34 mouse cellular contexts compared by ENCODE assay signal in genomic region chr6:113847092-113847491, GRCm38 (mm10).
"Had no signal": no experiment of that assay in that cellular context is flagged by ENCODE, and none has a peak within 500 bp of the region (broad histone marks: within the 10 kb centered on the region; RNA-seq: fewer than 3 reads in every experiment).

No protein-coding gene starts in this region.

- H3K9ac ChIP-seq: heart, embryonic 12.5 days; heart, embryonic 13.5 days; heart, embryonic 15.5 days; hindbrain, embryonic 12.5 days; hindbrain, embryonic 13.5 days; hindbrain, embryonic 14.5 days; hindbrain, embryonic 15.5 days; intestine, embryonic 15.5 days; kidney, embryonic 15.5 days had no signal

- H3K4me1 ChIP-seq: heart, embryonic 12.5 days; heart, embryonic 13.5 days; heart, embryonic 15.5 days; intestine, embryonic 15.5 days; kidney, embryonic 15.5 days had no signal

- H3K9me3 ChIP-seq: heart, embryonic 12.5 days; heart, embryonic 13.5 days; heart, embryonic 15.5 days; hindbrain, embryonic 10.5 days; hindbrain, embryonic 12.5 days; hindbrain, embryonic 13.5 days; hindbrain, embryonic 15.5 days; intestine, embryonic 15.5 days; kidney, embryonic 15.5 days had no signal

- H3K4me3 ChIP-seq: heart, embryonic 12.5 days; heart, embryonic 13.5 days; heart, embryonic 15.5 days; hindbrain, embryonic 10.5 days; hindbrain, embryonic 12.5 days; hindbrain, embryonic 13.5 days; hindbrain, embryonic 15.5 days; intestine, embryonic 15.5 days; kidney, embryonic 15.5 days; layer of hippocampus, adult 2 months; left cerebral cortex, adult 2 months had no signal

- H3K27me3 ChIP-seq: hindbrain, embryonic 12.5 days; hindbrain, embryonic 13.5 days; hindbrain, embryonic 15.5 days; intestine, embryonic 15.5 days; kidney, embryonic 15.5 days had no signal

- H3K4me2 ChIP-seq: heart, embryonic 12.5 days; heart, embryonic 13.5 days; heart, embryonic 15.5 days; hindbrain, embryonic 12.5 days; hindbrain, embryonic 13.5 days; hindbrain, embryonic 14.5 days; hindbrain, embryonic 15.5 days; intestine, embryonic 15.5 days; kidney, embryonic 15.5 days had no signal

- H3K27ac ChIP-seq: heart, embryonic 13.5 days; heart, embryonic 15.5 days; hindbrain, embryonic 10.5 days; hindbrain, embryonic 12.5 days; hindbrain, embryonic 13.5 days; hindbrain, embryonic 14.5 days; hindbrain, embryonic 15.5 days; hindbrain, postnatal 0 days; intestine, embryonic 15.5 days; kidney, embryonic 15.5 days; kidney, postnatal 0 days had no signal

- ATAC-seq: hindbrain, embryonic 16.5 days; hindbrain, postnatal 0 days; inflammation-experienced regulatory T-cells, adult 6 months; intestine, embryonic 15.5 days; intestine, embryonic 16.5 days; intestine, postnatal 0 days had no signal

- DNase-seq: heart, postnatal 10 days; heart, postnatal 14 days; heart, postnatal 36 days; heart, postnatal 4 days; kidney, adult 11 months; kidney, adult 18-20 months; kidney, adult 2 months; kidney, adult 8-10 months; kidney, adult 9 months; kidney, postnatal 10 days; kidney, postnatal 14 days; kidney, postnatal 25 days; kidney, postnatal 36 days; kidney, postnatal 4 days; layer of hippocampus, adult 9-11 months; layer of hippocampus, postnatal 36 days had no signal

- H3K36me3 ChIP-seq: heart, embryonic 12.5 days; heart, embryonic 13.5 days; heart, embryonic 15.5 days; hindbrain, embryonic 10.5 days; hindbrain, embryonic 12.5 days; hindbrain, embryonic 15.5 days; intestine, embryonic 15.5 days; kidney, embryonic 15.5 days had no signal
